Mouse (Mus musculus): ENCODE measurements around the gene Igf2bp2. TPM values are rescaled to one million over a fixed set of nuclear protein-coding genes. Genes with fewer than 3 reads are reported as not detected.

Igf2bp2 gene
- total and polyA plus RNA-seq, 3 experiments: 0.43 to 1.5 (median 0.51) TPM

DNA sequence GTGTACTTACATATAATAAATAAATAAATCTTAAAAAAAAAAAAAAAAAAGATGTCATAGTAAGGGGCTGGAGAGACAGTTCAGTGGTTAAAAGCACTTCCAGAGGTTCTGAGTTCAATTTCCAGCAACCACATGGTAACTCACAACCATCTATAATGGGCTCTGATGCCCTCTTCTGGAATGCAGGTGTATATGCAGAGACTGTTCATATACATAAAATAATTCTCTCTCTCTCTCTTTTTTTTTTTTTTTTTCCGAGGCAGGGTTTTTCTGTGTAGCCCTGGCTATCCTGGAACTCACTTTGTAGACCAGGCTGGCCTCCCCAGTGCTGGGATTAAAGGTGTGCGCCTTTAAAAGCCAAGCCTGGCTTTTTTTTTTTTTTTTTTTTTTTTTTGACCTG lies 34.5 kb downstream of the Igf2bp2 start:
- H3K27ac ChIP-seq (ENCODE audit: insufficient read depth, low read depth): no peak overlapping the region
- dilution Hi-C loops (cut with MboI; ENCODE audit: extremely low pct_ligation_motif_present, extremely low pct_unique_long_range_greater_than_20kb, low sequenced_read_pairs): no loop called here
- H3K9me3 ChIP-seq (replicated peaks; ENCODE audit: low read length): peaks cover 6% of the 10 kb centered on the region
- no peaks in the 10 kb centered on the region for H3K27me3 ChIP-seq (replicated peaks)
- H3K9ac ChIP-seq (ENCODE audit: insufficient read depth, low read depth): no peak overlapping the region
- TF ChIP-seq ZNF384 (IDR thresholded peaks at IDR 0.05; ENCODE audit: low read depth, low read length) (peak; percentile 88), HCFC1 (IDR thresholded peaks at IDR 0.05; ENCODE audit: low read depth, low read length) (no peak), CTCF (conservative IDR thresholded peaks at IDR 0.05 in 1 of 2, IDR thresholded peaks at IDR 0.05 in 1 of 2; ENCODE audit: low read depth in 2 of 2, low read length in 2 of 2) (peak in 1 of 2 experiments; percentile 45; a peak in 2 of 4 replicates)
- DNase-seq (ENCODE audit: extremely low read depth): no peak
- in situ Hi-C loops (cut with MboI; ENCODE audit: low pct_ligation_motif_present, low pct_unique_long_range_greater_than_20kb, low sequenced_read_pairs): loop anchor here (10.0 kb wide), 1 partner anchor 294 kb away; no protein-coding TSS in a partner anchor
- no peaks in the 10 kb centered on the region for H3K79me2 ChIP-seq (replicated peaks; ENCODE audit: control insufficient read depth, extremely low read depth, insufficient read depth, poor library complexity, severe bottlenecking)
- no peaks in the 10 kb centered on the region for H3K36me3 ChIP-seq (replicated peaks in 1 of 2; ENCODE audit: control insufficient read depth in 1 of 2, insufficient read depth in 1 of 2, low read length in 1 of 2)
- peaks cover 22 to 68% of the 10 kb centered on the region in 2 experiments; a peak in 3 of 4 replicates for H3K4me1 ChIP-seq (ENCODE audit: control insufficient read depth in 1 of 2, insufficient read depth in 2 of 2)
- no peak overlapping the region for H3K4me3 ChIP-seq (replicated peaks in 1 of 3; ENCODE audit: low read depth in 2 of 3, low read length in 2 of 3, poor library complexity in 1 of 3)
- H3K4me2 ChIP-seq (ENCODE audit: insufficient read depth, low read depth, poor library complexity, severe bottlenecking): no peak overlapping the region

DNA sequence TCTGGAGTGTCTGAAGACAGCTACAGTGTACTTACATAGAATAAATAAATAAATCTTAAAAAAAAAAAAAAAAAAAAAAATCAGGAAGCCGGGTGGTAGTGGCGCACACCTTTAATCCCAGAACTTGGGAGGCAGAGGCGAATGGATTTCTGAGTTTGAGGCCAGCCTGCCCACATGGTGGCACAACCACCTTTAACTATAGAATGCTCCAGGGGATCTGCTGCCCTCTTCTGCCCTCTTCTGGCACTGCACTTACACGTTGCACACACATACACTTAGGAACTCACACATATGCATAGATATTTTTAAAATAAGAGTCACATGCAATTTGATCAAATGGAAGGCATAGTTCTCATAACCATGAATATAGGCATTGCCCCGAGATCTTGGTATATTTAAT lies 35.3 kb downstream of the Igf2bp2 start:
- Histone ChIP-seq H3K79me2 (replicated peaks; ENCODE audit: control insufficient read depth, extremely low read depth, insufficient read depth, poor library complexity, severe bottlenecking) (no peaks in the 10 kb centered on the region), H3K27me3 (replicated peaks) (no peaks in the 10 kb centered on the region), H3K27ac (ENCODE audit: insufficient read depth, low read depth) (no peak overlapping the region), H3K4me1 (ENCODE audit: control insufficient read depth in 1 of 2, insufficient read depth in 2 of 2) (peaks cover 22 to 70% of the 10 kb centered on the region in 2 experiments; a peak in 3 of 4 replicates), H3K4me3 (replicated peaks in 1 of 3; ENCODE audit: low read depth in 2 of 3, low read length in 2 of 3, poor library complexity in 1 of 3) (no peak overlapping the region), H3K4me2 (ENCODE audit: insufficient read depth, low read depth, poor library complexity, severe bottlenecking) (no peak overlapping the region), H3K9me3 (replicated peaks; ENCODE audit: low read length) (peaks cover 6% of the 10 kb centered on the region), H3K36me3 (replicated peaks in 1 of 2; ENCODE audit: control insufficient read depth in 1 of 2, insufficient read depth in 1 of 2, low read length in 1 of 2) (no peaks in the 10 kb centered on the region), H3K9ac (ENCODE audit: insufficient read depth, low read depth) (no peak overlapping the region)
- in situ Hi-C loops (cut with MboI; ENCODE audit: low pct_ligation_motif_present, low pct_unique_long_range_greater_than_20kb, low sequenced_read_pairs): loop anchor here (10.0 kb wide), 1 partner anchor 293 kb away; no protein-coding TSS in a partner anchor
- DNase-seq (ENCODE audit: extremely low read depth): no peak
- TF ChIP-seq TBP (conservative IDR thresholded peaks at IDR 0.05; ENCODE audit: low read depth, low read length) (no peak), E2F4 (IDR thresholded peaks at IDR 0.05; ENCODE audit: insufficient replicate concordance, low read depth, low read length) (no peak), MXI1 (IDR thresholded peaks at IDR 0.05; ENCODE audit: low read depth, low read length) (no peak), CTCF (conservative IDR thresholded peaks at IDR 0.05 in 1 of 2, IDR thresholded peaks at IDR 0.05 in 1 of 2; ENCODE audit: low read depth in 2 of 2, low read length in 2 of 2) (peak in 1 of 2 experiments; percentile 31; a peak in 2 of 4 replicates)
- dilution Hi-C loops (cut with MboI; ENCODE audit: extremely low pct_ligation_motif_present, extremely low pct_unique_long_range_greater_than_20kb, low sequenced_read_pairs): no loop called here

DNA sequence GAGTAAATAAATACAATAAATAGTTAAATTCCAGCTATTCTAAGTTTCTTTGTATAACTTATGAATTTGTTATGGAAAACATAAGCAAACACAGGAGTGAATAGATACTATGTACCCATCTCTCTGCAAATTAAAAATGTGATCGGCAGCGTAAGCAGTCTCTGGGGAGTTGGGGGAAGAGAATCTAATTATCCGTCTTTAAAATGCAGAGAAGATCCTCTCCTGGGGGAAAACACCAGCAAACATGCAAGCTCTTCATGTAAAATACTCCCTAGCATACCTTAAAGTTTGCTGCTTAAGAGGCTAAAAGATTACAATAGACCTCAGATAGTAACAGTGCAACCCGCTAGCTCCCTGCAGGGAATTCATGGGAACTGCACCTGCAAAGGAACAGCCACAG lies 36.2 kb downstream of the Igf2bp2 start:
- no peaks in the 10 kb centered on the region for H3K27me3 ChIP-seq (replicated peaks)
- H3K27ac ChIP-seq (ENCODE audit: insufficient read depth, low read depth): peak overlapping the region; percentile 17; the same call in 1 of the 2 replicates
- H3K9ac ChIP-seq (ENCODE audit: insufficient read depth, low read depth): no peak overlapping the region
- H3K4me2 ChIP-seq (ENCODE audit: insufficient read depth, low read depth, poor library complexity, severe bottlenecking): no peak overlapping the region
- H3K79me2 ChIP-seq (replicated peaks; ENCODE audit: control insufficient read depth, extremely low read depth, insufficient read depth, poor library complexity, severe bottlenecking): no peaks in the 10 kb centered on the region
- dilution Hi-C loops (cut with MboI; ENCODE audit: extremely low pct_ligation_motif_present, extremely low pct_unique_long_range_greater_than_20kb, low sequenced_read_pairs): no loop called here
- H3K36me3 ChIP-seq (replicated peaks in 1 of 2; ENCODE audit: control insufficient read depth in 1 of 2, insufficient read depth in 1 of 2, low read length in 1 of 2): no peaks in the 10 kb centered on the region
- H3K4me3 ChIP-seq (replicated peaks in 1 of 3; ENCODE audit: low read depth in 2 of 3, low read length in 2 of 3, poor library complexity in 1 of 3): no peak overlapping the region
- peak; percentile 52 for DNase-seq (ENCODE audit: extremely low read depth)
- in situ Hi-C loops (cut with MboI; ENCODE audit: low pct_ligation_motif_present, low pct_unique_long_range_greater_than_20kb, low sequenced_read_pairs): loop anchor here (10.0 kb wide), 1 partner anchor 292 kb away; no protein-coding TSS in a partner anchor
- H3K9me3 ChIP-seq (replicated peaks; ENCODE audit: low read length): peaks cover 6% of the 10 kb centered on the region
- H3K4me1 ChIP-seq (ENCODE audit: control insufficient read depth in 1 of 2, insufficient read depth in 2 of 2): peaks cover 20 to 65% of the 10 kb centered on the region in 2 experiments; a peak in 3 of 4 replicates
- TF ChIP-seq JUN (IDR thresholded peaks at IDR 0.05; ENCODE audit: insufficient read depth, low read depth, low read length) (no peak), JUND (conservative IDR thresholded peaks at IDR 0.05; ENCODE audit: low read depth, low read length) (no peak), HCFC1 (IDR thresholded peaks at IDR 0.05; ENCODE audit: low read depth, low read length) (no peak), POLR2A (IDR thresholded peaks at IDR 0.05; ENCODE audit: low read depth, low read length) (no peak), RCOR1 (conservative IDR thresholded peaks at IDR 0.05; ENCODE audit: low read depth, low read length) (no peak), MYC (IDR thresholded peaks at IDR 0.05; ENCODE audit: low read depth, low read length) (no peak), SMC3 (IDR thresholded peaks at IDR 0.05; ENCODE audit: low read depth, low read length) (no peak), ZKSCAN1 (IDR thresholded peaks at IDR 0.05; ENCODE audit: borderline replicate concordance, low read depth, low read length) (no peak), MAFK (IDR thresholded peaks at IDR 0.05; ENCODE audit: insufficient replicate concordance, low read length) (peak; percentile 12; the same call in 1 of the 2 replicates), IRF4 (IDR thresholded peaks at IDR 0.05; ENCODE audit: low read depth, low read length) (0 out of 2 replicates have a peak, but pooled peaks have one; percentile 39), TCF12 (IDR thresholded peaks at IDR 0.05; ENCODE audit: low read depth, low read length) (peak; percentile 35; the same call in 1 of the 2 replicates), MXI1 (IDR thresholded peaks at IDR 0.05; ENCODE audit: low read depth, low read length) (no peak), BHLHE40 (IDR thresholded peaks at IDR 0.05; ENCODE audit: low read depth, low read length) (no peak; the same call in 1 of the 2 replicates), USF1 (IDR thresholded peaks at IDR 0.05; ENCODE audit: low read depth, low read length) (no peak), CTCF (conservative IDR thresholded peaks at IDR 0.05 in 1 of 2, IDR thresholded peaks at IDR 0.05 in 1 of 2; ENCODE audit: low read depth in 2 of 2, low read length in 2 of 2) (0 out of 4 replicates have a peak, but pooled peaks of 1 of the 2 experiments have one; percentile 9), SIN3A (IDR thresholded peaks at IDR 0.05; ENCODE audit: low read length) (no peak), MAZ (IDR thresholded peaks at IDR 0.05; ENCODE audit: low read depth, low read length) (no peak), NELFE (IDR thresholded peaks at IDR 0.05; ENCODE audit: low read depth, low read length) (no peak), RAD21 (IDR thresholded peaks at IDR 0.05; ENCODE audit: low read depth, low read length) (no peak), PAX5 (IDR thresholded peaks at IDR 0.05; ENCODE audit: low read length) (no peak), UBTF (IDR thresholded peaks at IDR 0.05; ENCODE audit: low read depth, low read length) (no peak), CHD1 (IDR thresholded peaks at IDR 0.05; ENCODE audit: low read depth, low read length) (no peak)

Measured in CH12.LX (cell line).